Mouse (Mus musculus): ENCODE measurements around the gene Lrrc10b. TPM values are rescaled to one million over a fixed set of nuclear protein-coding genes. Genes with fewer than 3 reads are reported as not detected.
A peak's percentile ranks its signal among the peaks of the same experiment; 100 is the strongest.

Lrrc10b gene
- total RNA-seq, 2 experiments from 2014 or later = 58.7 to 58.9 TPM

GRCm38 (mm10) chr19:10448275-10448674 is 9.0 kb downstream of the Lrrc10b start:
- DNase-seq (ENCODE audit: low spot score in 2 of 2) = no peak

GRCm38 (mm10) chr19:10444685-10445369 is 12.4 kb downstream of the Lrrc10b start:
- no peak for DNase-seq (ENCODE audit: low spot score in 2 of 2)

GRCm38 (mm10) chr19:10437521-10437920 is 19.8 kb downstream of the Lrrc10b start:
- DNase-seq (ENCODE audit: low spot score in 2 of 2) = no peak

DNA sequence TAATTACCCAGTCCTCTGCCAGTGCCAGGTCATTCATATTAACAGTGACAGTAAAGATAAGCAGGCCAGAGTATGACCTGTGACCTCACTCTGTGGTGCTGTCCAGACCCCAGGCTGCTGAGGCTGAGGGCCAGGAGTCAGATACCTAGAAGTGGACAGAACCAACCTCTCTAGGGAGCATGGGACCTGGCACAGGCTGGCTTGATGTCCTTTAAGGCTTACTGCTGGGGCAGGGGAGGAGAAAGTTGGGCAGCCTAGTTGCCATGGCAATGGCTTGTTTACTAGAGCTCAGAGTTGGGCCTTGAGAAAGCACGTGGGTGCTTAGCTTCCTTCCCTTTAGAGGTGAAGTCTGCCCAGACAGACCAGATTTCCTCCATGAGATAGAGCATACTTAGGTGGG is 20.5 kb downstream of the Lrrc10b start:
- no peak for DNase-seq (ENCODE audit: low spot score in 2 of 2)

DNA sequence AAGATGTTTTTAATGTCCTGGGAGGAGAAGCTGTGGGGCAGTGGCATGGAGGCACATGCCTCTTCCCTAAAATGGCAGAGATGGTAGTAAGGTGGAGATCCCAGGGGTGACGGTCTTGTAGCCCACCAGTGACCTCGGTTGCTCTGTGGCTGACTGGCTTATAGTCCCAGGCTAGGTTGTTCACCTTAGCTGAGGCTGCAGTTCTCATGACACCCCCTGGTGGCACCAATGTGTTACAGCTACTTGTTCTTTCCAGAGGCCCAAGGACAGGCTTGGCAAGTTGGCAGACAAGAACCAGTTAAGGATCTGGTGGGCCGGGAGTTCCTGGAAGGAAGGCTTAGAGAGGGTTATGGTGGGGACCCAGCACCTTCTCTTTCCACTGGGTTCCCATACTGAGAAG is 21.4 kb downstream of the Lrrc10b start:
- peak; percentile 70 to 71 for DNase-seq (ENCODE audit: low spot score in 2 of 2)

GRCm38 (mm10) chr19:10434927-10435326 is 22.3 kb downstream of the Lrrc10b start:
- DNase-seq (ENCODE audit: low spot score in 2 of 2) = no peak

- DNase-seq (ENCODE audit: low spot score in 2 of 2) = peak in 1 of 2 experiments; percentile 57
Observed at GRCm38 (mm10) chr19:10433879-10434540, 23.3 kb downstream of the Lrrc10b start.

- DNase-seq (ENCODE audit: low spot score in 2 of 2) = no peak
Observed at GRCm38 (mm10) chr19:10433225-10433624, 24.0 kb downstream of the Lrrc10b start.

GRCm38 (mm10) chr19:10431841-10432240 is 25.4 kb downstream of the Lrrc10b start:
- no peak for DNase-seq (ENCODE audit: low spot score in 2 of 2)

DNA sequence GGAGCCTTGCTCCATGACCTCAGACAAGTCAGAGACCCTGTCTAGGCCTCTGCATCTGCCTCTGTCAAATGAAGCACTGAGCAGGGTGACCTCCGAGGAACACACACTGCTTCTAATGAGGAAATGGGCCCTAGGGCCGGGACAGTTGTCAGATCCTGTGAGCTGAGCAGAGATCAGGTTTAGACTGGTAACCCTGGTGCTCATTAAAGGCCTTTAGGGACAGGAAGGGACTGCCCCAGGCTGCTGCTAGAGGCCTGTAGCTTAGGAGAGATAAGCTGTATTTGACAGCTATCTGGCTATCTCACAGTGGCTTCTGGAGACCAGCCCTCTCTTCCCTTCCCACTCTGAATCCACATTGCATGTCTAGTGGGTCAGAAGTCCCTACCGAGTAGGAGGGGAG is 25.9 kb downstream of the Lrrc10b start:
- DNase-seq (ENCODE audit: low spot score in 2 of 2) = no peak

DNA sequence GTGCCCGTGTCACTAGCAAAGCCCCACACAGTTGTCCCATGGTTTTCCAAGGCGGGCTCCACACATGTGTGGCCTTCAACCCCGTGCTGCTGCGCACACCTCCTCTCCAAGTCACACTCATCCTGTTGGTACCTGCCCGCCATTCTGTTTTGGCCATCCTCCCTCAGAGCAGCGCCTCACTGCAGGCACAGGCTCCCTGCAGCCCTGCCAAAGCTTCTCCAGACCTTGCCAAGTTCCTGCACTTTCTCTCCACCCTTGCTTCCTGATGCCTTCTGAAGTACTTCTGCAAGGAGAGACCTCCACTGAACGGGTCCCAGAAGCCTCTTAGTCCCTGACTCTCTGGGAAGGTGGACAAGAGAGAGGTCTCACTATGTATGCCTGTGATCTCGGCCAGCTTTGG is 27.9 kb downstream of the Lrrc10b start:
- DNase-seq (ENCODE audit: low spot score in 2 of 2) = no peak

GRCm38 (mm10) chr19:10427431-10427830 is 29.8 kb downstream of the Lrrc10b start:
- DNase-seq (ENCODE audit: low spot score in 2 of 2) = no peak

DNA sequence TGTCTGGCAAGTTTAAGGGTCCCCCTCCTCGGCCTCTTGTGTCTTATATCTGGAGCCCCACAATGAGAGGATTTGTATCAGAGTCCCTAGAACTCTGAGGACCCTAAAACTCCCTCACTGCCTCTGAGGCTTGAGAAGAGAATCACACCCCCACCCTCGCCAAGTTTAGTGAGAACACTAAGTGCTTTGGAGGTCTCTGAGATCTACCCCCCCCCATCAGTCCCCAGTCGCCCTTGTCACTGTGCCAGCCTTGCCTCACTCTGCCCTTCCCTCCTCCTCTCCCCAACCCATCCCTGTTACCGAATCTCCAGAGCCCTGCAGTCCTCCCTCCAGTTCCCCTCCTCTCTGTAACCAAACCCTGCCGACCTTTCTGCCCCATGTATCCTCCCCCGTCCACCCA is 30.5 kb downstream of the Lrrc10b start:
- DNase-seq (ENCODE audit: low spot score in 2 of 2) = no peak

GRCm38 (mm10) chr19:10426312-10426711 is 31.0 kb downstream of the Lrrc10b start:
- DNase-seq (ENCODE audit: low spot score in 2 of 2) = no peak

DNA sequence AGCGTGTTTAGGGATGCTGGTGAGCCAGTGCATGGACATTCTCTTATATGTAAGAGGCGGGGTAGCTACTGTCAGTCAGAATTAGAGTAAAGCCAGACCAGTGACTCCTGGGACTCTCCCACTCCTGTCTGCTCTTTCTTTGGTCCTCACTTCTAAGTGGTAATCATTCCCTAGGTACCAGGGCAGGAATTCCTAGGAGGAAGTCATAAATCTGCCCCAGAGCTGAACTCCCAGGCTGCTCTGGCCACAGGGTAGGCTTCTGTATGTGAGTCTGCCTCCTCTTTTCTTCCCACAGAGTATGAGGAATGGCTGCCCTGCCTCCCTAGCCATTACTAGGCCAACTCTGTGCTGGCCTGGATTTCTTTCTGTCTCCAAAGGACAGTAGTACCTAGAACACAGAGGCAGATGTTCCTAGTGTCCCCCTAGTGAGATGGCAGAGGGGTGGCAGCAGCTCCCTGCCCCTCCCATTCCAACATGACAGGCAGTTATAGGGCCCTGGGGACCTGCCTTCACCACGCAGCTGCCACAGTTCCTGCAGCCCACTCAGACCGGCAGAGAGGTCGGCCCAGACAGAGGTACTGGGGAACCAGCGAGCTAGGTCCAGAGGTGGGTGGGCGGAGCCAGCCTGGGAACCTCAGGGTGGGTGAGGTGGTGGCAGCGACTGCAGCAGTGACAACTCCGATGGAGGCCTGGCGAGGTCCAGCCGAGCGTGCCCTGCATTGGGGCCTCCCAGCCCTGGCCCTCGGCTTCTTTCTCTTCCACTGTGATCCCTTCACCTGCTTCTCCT is 31.6 kb downstream of the Lrrc10b start:
- no peak for DNase-seq (ENCODE audit: low spot score in 2 of 2)

DNA sequence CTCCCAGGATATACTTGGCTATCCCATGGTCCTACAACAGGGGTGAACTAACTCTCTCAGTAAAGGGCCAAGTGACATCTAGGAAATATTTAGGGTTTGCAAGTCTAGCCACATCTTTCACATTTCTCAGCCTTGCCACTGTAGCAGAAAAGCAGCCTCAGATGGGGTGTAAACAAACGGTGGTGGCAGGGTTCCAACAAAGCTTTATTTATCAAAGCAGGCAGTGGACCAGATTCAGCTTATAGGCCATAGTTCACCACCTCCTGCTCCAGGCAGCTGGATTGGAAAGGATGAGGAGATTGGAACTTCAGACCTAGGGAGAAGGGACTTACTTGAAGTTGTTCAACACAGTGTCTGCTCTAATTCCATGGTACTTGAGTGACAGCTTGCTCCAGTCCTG is 32.5 kb downstream of the Lrrc10b start:
- no peak for DNase-seq (ENCODE audit: low spot score in 2 of 2)

- no peak for DNase-seq (ENCODE audit: low spot score in 2 of 2)
Observed at GRCm38 (mm10) chr19:10421986-10422976, 35.0 kb downstream of the Lrrc10b start.

DNA sequence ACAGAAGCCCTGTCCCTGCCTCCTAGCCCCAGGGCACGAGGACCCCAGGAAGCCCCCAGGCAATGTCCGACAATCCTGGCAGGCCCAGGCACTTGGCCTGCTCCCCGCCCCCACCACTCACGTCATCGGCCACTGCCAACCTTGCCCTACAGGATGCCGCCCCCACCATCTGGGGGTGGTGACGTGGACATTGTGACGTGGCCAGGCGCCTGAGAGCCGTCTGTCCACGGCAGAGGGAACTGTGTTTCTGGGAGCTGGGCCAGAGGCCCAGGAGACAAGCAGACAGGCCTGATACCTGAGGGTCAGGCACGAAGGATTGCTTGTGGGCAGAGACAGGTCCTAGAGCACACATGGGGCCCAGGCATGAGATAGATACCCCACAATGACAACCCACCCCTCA is 39.8 kb downstream of the Lrrc10b start:
- no peak for DNase-seq (ENCODE audit: low spot score in 2 of 2)

DNA sequence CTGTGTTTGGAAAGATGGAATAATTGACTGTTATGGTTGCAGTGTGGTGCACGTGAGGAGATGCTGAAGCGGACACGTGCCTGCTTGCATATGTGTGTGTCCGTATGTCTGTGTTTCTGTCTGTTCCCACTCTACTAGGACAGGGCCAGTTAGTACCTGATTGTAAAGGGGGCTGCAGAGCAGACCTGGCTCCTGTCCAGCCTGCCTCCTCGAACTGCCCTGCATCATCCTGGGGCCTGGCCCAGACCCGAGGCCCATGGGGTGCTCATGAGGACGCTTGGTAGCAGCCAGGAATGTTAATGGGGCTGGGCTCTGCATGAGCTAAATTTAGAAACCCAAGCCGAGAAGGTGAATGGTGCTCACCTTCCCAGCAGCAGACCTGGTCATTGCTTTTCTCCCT is 40.4 kb downstream of the Lrrc10b start:
- no peak for DNase-seq (ENCODE audit: low spot score in 2 of 2)

DNA sequence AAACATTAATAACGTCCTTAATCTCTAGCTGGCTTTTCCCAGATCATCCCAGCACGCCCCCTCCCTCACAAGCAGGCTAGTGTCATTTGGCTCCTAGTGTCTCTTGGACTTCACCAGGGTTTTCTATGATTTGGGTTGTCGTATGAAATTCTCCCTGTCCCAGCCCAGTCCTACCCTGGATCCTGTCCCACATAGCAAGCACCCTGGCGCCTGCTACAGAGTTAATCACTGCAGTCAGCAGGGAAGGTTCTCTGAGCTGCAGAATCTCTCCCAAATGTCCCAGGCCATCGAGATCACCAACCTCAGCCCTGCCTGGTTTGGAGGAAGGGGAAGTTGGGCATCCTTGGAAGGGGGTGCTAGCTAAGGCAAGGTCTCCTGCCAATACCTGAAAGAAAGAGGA is 41.8 kb downstream of the Lrrc10b start:
- no peak for DNase-seq (ENCODE audit: low spot score in 2 of 2)

GRCm38 (mm10) chr19:10413701-10414242 is 43.5 kb downstream of the Lrrc10b start:
- no peak for DNase-seq (ENCODE audit: low spot score in 2 of 2)

Data from layer of hippocampus, postnatal 14 days (tissue).